Mouse (Mus musculus): Measurements from ENCODE around the gene Gigyf1.

The Gigyf1 gene

DNA sequence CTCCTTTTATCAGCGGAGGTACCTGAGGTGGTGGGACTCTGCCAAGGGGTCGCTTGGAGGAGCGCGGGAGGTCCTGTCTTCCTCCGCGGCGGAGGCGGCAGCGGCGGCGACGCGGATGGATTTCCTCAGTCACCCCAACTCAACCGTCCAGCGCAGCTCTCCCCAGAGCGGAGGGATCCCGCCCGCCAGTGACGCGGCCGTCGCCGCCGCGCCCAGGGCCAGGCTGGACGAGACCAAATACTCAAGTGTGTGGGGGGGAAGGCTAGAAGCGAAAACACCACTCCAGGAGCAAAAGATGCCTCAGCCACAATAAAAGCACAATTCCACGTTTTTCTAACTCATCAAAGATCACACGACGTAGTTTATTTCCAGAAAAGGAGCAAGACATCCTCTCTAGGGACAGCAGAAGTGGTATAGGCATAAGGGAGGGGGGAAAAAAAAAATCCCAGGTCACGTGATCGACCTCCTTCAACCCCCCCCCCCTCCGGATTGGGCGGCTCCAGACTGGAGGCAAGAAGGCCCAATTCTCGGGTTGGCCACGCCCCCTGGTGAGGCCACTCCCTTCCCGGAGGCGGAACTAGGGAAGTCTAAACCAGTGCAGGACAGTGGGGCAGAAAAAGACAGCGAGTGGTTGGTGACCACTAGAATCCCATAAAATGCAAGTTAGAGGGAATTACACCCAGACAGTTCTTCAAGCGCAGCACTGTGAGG, 14.9 kb downstream of the Gigyf1 start, which contains the start of the genes Epo and Gnb2:
Gene Epo, minus strand, starts transcription at position 126 of the 711 bp plus-strand sequence.
Gene Gnb2, minus strand, starts transcription at position 394 of the 711 bp plus-strand sequence.
- DNase-seq (ENCODE audit: low spot score) = peak; percentile 98

DNA sequence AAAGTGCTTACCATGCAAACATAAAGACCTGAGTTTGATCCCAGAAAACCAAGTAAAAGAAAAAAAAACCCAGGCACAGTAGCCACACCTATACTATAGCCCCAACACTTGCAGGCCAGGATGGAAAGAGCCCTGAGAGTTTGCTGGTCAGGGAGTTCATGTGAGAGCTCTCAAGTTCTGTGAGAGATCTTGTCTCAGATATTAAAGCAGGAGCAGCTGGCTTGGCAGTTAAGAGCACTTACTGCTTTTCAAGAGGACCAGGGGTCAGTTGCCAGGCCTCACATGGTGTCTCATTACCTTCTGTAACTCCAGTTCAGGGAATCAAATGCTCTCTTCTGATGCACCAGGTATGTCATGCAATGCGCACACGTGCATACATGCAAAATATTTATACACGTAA, 16.4 kb downstream of the Gigyf1 start:
- DNase-seq (ENCODE audit: low spot score) = no peak

DNA sequence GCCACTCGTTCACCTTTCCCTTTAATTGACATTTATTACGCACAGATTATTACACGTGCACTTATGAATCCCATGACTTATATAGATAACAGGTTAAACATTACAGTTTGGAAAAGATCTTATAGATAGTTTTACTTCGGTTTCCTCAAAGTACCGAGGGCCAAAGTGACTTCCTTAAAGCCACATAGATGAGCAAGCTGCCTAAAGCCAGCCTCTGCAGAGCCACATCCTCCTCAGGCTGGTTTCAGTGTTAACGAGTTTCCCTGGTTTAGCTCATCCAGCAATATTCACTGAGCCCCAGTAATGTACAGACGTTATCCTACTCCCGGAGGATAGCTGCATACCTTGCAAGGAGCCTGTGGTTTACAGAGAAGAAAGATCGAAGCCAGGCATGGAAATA, 17.0 kb downstream of the Gigyf1 start:
- no peak for DNase-seq (ENCODE audit: low spot score)

DNA sequence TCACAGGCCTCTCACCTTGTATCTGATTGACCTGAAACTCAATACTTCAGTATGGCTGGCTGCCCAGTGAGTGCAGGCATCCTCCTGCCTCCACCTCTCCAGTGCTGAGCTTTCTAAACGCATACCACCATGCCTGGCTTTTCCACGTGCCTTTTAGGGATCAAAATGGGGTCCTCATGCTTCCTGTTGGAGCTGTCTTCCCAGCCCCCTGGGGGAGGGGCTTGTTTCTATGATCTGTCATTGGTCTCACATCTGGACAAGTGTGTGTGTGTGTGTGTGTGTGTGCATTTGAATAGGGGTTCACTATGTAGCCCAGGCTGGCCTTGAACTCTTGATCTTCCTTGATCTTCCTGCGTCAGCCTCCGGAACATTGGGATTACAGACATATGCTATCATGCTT, 19.1 kb downstream of the Gigyf1 start:
- no peak for DNase-seq (ENCODE audit: low spot score)

DNA sequence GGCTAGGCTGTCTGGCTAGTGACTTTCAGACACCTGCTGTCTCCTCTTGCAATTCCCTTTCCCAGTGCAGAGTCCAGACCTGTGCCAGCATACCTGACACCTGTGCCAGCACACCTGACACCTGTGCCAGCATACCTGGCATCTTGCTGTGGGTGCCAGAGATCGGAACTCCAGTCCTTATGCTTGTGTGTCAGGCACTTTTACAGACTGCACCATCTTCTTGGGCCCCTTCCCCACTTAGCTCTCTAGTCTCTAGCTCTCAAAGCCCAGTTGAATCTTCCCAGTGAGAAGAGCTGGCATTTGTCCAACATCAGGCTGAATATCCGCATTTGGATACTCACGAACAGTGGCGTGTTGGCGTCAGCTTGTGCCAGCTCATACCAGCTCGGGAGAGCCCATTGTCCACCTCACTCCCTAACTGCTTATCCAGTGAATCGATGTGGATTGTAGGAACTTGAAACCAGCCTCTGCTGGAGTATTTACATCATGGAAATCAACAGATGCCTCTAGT, 21.0 kb downstream of the Gigyf1 start:
- no peak for DNase-seq (ENCODE audit: low spot score)

DNA sequence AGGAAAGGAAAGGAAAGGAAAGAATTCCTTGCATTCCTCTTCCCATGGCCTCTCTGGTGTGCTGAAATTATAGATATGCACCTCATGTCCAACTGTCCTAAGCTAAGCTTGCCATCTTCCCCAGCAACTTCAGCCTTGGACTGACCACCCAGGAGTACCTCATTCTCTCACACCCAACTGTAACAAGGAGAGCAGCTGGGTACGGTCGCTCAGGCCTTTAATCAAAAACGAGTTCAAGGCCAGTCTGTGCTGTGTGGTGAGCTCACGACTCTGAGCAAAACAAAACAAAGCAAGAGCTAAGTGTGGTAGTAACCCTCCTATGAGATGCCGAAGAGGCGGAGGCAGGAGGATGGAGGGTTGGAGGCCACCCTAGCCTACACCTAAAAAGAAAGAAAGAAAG, 22.6 kb downstream of the Gigyf1 start:
- no peak for DNase-seq (ENCODE audit: low spot score)

DNA sequence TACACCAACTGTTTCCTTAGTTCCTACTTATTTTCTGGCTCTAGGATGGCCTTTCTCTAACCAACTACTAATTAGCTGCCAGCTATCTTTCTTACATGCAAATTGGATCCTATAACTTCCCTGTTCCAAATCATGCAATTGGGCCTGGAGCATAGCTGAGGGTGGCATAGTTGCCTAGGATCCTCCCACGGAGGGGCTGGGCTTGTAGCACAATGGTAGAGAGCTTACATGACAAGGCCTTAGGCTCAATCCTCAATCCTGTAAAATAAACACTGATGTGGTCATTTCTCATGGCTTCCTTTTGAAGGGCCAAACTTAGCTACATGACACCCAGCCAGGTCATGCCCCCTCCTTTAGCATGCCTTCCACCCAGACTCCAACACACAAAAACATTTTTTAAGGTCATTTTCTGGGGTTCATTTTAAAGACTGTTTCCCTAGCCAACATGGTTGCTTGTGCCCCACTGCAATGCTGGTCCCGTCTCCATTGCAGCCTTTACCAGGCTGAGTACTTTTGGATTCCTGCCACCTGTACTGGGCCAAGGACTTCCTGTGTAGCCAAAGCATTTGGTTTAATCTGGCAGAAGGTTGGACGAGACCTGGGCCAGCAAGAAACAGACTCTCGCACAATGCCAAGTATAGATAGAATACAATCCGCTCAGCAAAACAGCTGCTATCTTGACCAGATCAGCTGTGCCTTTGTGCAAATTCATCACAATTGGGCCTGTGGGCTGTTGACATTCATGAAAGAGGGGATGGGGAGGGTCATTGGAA, 23.6 kb downstream of the Gigyf1 start:
- no peak for DNase-seq (ENCODE audit: low spot score)

DNA sequence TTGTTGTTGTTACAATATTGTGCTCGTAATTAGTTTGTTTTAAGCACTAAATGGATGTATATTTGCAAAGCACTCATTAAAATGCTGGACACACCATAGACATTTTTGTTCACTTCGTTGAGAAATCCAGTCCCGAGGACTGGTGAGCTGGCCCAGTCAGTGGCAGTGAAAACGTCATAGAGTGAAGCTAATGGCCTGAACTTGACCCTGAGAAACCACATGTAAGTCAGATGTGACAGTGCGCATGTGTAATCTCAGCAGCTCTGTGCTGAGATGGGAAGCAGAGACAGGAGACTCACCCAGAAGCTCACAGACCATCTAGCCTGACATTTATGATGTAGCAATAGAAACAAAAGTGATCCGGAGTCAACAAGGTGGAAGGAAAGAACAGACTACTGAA, 26.6 kb downstream of the Gigyf1 start:
- DNase-seq (ENCODE audit: low spot score) = no peak

DNA sequence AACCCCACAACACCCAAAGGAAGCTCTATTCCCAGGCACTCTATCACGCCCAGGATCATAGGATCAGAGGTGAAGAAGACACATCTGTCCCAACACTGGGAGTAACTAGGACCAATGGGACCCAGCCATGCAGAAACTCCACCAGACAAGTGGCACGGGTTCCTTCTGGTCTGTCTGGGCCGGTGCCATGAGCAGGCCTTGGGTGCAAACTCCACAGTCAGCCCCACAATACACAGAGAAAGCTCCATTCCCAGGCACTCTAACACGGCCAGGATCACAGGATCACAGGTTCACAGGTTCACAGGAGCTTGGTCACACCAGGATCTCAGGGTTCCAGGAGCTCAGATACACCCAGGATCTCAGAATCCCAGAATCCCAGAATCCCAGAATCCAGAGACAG, 27.2 kb downstream of the Gigyf1 start:
- no peak for DNase-seq (ENCODE audit: low spot score)

DNA sequence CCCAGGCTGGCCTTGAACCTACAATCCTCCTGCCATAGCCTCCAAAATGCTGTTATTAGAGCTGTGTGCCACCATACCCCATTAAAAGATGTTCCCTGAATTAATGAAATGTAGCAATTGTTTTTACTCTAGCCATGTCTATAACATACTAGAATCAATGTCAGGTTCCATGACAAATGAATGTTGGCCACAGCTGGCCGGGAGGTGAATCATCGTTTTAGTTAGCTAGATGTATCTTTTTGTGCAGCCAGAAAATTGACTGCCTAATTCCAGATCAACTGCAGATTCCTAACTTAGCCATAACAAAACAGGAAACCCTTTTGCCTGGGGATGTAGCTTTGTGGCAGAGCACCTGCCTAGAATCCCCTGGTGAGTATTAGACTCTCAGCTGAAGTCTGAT, 31.5 kb downstream of the Gigyf1 start:
- DNase-seq (ENCODE audit: low spot score) = no peak

DNA sequence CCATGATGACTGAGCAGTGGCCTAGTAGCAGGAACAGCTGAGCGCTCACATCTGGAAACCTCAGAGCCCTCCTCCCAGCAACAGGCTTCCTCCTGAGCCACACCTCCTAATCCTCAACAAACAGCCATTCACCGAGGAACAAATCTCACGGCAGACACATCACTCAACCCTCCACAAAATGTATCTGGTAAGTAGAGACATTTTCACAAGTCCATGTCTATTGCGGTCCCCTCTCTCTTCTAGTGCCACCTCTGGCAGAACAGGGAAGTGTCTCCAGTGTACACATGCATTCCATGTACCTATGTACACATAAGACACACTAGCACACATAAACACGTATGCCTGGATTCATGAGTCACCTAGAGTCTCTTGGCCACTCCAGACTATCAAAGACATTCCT, 32.8 kb downstream of the Gigyf1 start:
- no peak for DNase-seq (ENCODE audit: low spot score)

DNA sequence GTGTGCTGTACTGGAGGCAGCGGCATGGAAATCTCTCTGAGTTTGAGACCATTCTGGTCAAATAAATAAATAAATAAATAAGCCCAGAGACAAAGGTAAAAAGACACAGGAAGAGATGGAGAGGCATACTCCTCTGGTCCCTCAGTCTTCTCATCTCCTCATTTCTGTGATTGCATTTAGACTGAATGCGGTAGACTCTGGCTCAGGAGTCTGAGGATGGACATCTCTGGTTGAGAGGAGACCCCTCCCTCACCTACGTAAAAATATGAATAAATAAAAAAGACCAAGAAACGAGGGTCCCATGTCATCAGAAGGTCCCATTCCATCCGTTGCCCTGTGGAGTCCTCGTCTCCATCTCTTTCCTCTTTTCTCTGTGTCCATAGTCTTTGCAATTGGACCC, 34.7 kb downstream of the Gigyf1 start:
- no peak for DNase-seq (ENCODE audit: low spot score)

DNA sequence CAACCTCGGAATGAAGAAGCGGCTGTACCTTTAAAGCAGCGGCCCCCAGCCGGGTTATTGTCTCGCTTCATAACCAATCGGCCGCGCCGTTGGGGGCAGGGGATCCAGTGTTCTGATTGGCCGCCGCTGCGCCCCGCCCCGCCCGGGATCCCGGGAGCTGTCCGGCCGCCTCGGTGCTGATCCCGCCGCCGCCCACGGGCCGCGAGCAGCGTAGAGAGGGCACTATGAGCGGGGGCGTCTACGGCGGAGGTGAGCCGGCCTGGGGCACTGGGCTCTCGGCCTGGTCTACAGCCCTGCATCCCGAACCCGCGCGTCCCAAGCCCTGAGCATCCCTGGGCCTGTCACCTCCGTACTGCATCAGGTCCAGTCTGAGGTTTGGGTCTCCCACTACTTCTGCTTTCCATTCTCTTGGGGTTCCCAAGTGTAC, 35.1 kb downstream of the Gigyf1 start, which contains the start of gene Actl6b:
Gene Actl6b, plus strand, starts transcription at position 107 of the 427 bp plus-strand sequence.
- peak; percentile 83 for DNase-seq (ENCODE audit: low spot score)

DNA sequence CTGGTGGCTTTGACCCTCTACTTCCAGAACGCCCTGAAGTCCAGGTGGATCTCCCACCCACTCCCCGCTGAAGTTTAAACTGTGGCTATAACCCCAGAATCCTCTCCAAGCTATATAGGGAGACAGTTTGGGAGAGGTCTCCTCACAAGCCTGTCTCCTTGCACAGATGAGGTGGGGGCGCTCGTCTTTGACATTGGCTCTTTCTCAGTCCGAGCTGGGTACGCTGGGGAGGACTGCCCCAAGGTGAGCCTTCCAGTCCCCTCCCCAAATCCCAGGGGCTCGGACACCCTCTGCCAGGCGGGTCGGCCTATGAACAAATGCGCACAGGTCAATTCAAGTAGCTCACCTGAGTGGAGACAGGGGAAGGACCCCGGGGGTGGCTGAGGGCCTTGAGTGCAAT, 35.5 kb downstream of the Gigyf1 start:
- no peak for DNase-seq (ENCODE audit: low spot score)

DNA sequence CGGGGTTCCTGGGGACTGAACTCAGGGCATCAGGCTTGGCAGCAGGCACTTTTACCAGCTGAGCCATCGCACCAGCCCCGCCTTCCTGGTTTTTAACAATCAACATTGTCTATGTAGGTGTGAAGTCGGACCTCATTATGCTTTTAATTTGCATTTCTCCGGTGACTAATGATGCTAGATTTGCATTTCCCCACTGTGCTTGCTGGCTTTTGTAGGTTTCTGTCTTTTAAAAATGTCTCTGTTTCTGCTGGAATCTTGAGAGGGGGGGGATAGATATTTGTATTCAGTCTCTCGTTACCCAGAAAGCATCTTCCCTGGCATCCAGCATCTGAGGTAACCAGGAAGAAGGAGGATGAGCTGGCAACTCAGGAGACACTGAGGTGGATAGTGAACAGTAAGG, 43.2 kb downstream of the Gigyf1 start:
- no peak for DNase-seq (ENCODE audit: low spot score)

DNA sequence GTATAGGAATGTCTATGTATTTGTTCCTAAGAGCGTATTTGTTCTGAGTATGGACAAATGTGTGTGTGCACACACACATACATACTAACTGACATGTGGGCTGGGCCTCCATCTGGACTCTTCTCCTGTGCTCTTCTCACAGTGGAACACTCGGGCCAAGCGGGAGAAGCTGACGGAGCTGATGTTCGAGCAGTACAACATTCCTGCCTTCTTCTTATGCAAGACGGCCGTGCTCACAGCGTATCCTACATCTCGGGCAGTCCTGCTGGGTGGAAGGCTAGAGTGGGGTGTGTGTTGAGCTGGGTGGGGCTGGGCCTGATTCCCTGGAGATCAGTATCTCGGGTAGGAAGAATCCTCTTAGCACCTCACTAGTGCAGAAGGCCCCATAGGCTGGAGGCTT, 44.6 kb downstream of the Gigyf1 start:
- no peak for DNase-seq (ENCODE audit: low spot score)

DNA sequence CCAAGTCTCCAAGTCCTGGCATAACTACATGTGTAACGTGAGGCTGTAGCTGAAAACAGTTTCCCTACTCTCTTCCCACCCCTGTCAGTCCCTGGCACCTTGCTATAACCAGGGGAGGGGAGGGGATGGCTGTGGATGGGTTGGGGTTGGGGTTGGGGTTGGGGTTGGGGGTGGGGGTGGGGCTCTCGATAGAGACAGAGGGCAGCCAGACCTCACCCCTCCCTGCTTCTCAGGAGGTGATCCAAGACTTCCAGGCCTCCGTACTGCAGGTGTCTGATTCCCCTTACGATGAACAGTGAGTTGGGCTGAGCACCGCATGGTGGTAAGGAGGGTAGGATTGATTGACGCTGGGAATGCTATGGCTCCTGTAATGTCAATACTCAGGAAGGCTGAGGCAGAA, 47.4 kb downstream of the Gigyf1 start:
- DNase-seq (ENCODE audit: low spot score) = no peak

DNA sequence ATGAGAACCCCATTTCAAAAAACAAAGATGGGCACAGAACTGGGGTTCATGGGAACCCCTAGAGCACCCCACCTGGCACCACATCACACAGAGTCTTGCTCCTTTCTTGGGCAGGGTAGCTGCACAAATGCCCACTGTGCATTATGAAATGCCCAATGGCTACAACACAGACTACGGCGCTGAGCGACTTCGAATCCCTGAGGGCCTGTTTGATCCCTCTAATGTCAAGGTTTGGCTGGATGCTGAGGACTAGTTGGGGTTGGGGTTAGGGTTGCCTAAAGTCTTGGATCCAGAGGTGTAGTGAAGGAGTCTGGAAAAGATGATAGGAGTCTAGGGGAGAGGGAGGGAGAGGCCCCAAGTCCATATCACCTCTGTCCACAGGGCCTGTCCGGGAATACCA, 48.1 kb downstream of the Gigyf1 start:
- DNase-seq (ENCODE audit: low spot score) = no peak

DNA sequence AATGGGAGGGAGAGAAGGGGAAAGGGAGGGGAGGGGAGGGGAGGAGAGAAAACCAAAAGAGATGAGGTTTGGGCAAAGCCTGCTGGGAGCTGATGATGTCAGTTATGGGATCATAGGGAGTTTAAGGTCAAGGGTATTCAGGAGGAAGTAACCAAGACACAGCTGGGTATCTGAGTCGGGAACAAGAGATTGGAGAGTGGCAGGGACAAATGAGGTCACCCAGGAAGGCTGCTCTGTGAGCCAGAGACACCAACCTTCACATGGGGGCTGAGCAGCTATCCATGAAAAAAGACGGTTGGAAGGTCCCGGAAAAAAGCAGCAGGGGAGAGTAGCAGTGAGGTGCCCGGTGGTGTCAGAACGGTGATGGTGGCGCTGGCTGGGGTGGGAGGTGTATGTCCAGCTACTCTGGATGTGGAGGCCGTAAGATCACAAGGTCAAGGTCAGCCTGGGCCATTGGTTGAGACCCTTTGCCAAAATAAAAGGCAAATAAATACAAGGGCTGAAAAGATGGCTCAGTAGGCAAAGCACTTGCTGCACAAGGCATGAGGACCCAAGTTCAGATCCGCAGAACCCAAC, 50.0 kb downstream of the Gigyf1 start:
- DNase-seq (ENCODE audit: low spot score) = no peak

DNA sequence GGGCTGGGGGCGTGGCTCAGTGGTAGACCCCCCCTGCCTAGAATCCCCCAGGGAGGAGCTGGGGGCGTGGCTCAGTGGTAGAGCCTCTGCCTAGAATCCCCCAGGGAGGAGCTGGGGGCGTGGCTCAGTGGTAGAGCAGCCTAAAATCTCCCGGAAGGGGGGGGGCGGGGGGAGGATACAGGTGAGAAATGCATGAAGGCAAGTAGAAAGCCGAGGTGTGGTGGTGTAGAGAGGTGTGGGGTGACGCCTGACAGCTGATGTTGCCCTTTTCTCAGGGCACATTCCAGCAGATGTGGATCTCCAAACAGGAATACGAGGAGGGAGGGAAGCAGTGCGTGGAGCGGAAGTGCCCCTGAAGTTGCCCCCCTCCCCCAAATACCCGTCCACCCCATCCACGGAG, 50.7 kb downstream of the Gigyf1 start:
- DNase-seq (ENCODE audit: low spot score) = no peak

DNA sequence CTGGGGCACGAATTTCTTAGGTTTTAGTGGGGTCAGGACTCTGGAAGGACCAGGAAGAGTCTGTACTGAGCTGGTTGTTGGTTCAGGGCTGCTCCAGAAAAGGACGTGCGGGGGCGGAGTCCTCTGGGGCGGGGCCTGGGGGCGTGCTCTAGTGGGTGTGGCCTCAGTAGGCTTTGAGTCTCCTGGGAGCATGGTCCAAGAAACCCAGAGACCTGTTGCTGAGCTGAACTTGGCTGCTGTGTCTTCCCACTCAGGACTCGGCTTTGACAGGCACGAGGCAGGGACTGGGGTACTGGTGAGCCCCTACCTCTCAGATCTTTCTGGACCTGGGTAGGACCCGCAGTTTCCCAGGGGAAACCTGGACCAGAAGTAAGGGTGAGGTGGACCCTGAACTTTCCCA, 51.3 kb downstream of the Gigyf1 start, which contains the start of gene Tfr2:
Gene Tfr2, plus strand, starts transcription at position 176 of the 400 bp plus-strand sequence.
- peak; percentile 19 for DNase-seq (ENCODE audit: low spot score)

DNA sequence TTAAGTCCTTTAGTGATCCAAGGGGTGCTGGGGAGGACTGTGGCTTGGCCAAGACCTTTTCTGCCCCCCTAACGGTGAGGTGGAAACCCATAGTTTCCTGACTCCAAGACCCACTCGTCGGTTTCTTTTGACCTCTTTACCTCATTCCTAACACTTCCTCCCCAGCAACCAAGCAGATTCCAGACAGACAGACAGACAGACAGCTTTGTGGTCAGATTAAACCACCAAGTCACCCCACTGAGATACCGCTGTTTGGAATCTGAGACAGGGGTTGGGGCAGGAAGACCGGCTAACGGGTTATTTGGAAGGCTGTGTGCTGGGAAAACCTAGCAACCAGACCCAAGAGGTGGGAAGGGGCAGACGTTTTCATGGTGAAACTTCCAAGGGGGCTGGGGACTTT, 51.8 kb downstream of the Gigyf1 start:
- no peak for DNase-seq (ENCODE audit: low spot score)
